Mouse (Mus musculus) C2C12 (cell line): Measurements from ENCODE around the gene Swi5.

Experiments
- CTCF ChIP-seq: IDR thresholded peaks from one replicate; pipeline ENCODE4 v1.5.1; 2011; ENCODE audit not compliant: control insufficient read depth, insufficient read depth, insufficient read length
- FOSL1 ChIP-seq: IDR thresholded peaks from one replicate; pipeline ENCODE4 v1.8.0; 2011; ENCODE audit warnings: mild to moderate bottlenecking, low read length; ENCODE audit not compliant: poor library complexity, insufficient read depth, severe bottlenecking
- MAX ChIP-seq: IDR thresholded peaks from one replicate; pipeline ENCODE4 v1.6.1; 2011; ENCODE audit warnings: mild to moderate bottlenecking, control low read depth
- MYOD1 ChIP-seq: IDR thresholded peaks from one replicate; pipeline ENCODE4 v1.6.1; 2011; ENCODE audit warnings: low read depth; ENCODE audit not compliant: control insufficient read depth, insufficient read length
- MYOG ChIP-seq: IDR thresholded peaks from one replicate; pipeline ENCODE4 v1.6.1; 2011; ENCODE audit not compliant: control insufficient read depth, insufficient read length; ENCODE audit errors: extremely low read depth

DNA sequence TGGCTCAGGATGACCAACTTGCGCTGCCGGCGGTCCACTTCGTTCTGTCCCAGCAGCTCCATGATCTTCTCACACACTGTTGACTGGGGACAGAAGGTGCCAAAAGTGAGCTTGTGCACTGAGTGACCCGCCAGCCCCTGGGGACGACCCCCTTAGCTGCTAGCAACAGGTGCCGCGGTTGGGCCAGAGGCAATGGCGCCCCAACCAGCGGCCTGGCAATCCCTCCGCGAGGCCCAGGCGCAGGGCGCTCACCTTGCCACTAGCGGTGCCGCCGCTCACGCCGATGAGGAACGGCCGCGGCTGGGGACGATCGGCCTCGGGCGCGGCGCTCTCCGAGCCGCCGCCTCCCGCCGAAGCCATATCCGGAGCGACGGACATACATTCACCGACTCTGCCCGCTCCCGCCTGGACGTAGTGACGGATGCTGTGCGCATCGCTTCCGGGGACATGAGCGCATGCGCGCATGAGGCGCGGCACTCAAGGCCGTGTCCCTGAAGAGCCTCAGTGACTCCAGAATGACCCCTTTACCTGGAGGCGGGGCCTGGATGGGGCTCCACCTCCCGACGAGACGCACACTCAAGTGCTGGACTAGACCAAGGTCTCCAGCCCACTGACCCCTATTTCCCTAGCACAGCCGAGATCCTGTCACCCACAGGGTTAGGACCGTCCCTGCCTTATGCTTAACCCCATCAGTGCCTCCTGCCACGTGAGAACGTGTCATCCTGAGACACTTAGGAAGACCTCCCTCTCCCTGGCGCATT lies 28.0 kb downstream of the Swi5 start, which contains the start of gene Uck1:
- TF ChIP-seq FOSL1 (no peak), CTCF (no peak), MYOD1 (no peak), MYOG (no peak), MAX (peak; percentile 84)
